Mouse (Mus musculus): ENCODE measurements around the gene Lrp1.

The Lrp1 gene

DNA sequence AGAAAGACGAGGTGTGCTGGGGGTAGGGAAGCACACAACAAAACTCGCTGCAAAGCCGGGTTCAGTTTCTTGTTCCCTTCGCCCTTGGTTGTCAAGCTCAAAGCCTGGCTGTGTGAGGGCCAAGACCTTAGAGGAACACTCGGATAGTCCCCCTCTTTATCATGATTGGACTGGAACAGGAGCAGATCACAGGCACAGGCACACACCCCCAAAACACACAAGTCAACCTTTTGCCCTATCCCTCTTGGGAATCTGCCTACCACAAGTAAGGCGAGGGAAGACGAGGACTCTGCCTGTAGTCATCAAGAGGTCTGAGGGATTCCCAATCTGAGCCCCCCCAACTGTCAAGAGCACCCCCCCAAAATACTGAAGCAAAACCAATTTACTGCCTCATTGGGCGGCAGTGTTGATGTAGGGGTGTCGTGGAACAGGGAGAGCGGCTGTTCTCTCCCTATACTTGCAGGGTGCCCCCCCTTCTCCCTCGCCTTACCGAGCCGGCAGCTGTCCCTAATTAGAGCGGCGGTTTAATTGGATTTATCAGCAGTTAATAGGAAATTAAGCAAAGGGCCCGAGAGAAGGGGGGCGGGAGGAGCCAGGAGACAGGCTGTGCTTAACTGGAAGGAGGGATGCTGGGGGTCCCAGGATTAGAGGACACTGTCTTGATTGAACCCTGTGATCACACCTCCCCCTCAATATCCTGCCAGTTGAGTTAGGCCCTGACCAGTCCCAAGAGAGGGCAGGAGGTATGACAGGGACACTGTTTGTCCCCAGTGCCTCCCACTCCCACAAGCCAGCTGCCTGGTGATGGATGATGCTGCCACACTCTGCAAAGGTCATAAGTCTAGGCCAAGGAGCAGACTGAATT lies 110.9 kb downstream of the Lrp1 start:
- in situ Hi-C loops (cut with MboI, MseI): loop anchor here (5.0 to 10.0 kb wide), 2 partner anchors 32 to 575 kb away; partner anchors contain the start of gene Atp5b

DNA sequence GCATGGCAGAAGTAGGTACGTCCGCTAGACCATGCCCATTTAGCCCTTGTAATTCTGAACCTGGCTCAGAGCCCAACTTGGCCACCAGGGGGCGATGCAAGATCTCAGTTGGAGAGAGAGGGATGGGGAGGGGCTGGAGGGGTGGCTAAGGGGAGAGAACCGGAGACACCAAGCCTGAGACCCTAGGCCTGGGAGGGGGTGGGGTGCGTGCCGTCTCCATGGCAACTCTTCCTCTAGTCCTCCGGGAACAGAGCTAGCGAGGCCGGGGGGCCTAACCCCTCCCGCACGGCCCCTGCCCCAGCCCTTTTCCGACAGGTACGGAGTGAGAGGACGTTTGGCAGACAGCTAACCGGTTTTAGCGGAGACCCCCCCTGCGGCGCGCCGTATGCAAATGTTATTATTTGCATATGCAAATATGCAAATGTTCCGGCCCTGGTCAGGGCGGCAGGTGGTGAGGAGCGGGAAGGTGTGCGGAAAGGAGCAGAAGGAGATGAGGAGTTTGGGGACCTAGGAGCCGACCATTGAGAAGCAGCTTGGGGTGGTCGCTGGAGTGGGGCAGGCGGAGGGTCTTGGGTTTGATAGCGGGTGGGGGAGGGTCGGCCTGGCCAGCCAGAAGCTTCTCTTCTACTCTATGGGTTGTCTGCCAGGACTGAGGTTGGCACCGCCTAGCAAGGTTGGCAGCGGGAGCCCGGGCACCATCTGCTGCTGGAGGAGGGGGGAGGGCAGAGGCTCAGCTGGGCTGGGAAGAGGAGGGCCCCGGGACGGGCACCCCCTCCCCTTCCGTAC lies 111.7 kb downstream of the Lrp1 start:
- in situ Hi-C loops (cut with MboI, MseI): loop anchor here (5.0 kb wide), 1 partner anchor 33 kb away; no protein-coding TSS in a partner anchor

DNA sequence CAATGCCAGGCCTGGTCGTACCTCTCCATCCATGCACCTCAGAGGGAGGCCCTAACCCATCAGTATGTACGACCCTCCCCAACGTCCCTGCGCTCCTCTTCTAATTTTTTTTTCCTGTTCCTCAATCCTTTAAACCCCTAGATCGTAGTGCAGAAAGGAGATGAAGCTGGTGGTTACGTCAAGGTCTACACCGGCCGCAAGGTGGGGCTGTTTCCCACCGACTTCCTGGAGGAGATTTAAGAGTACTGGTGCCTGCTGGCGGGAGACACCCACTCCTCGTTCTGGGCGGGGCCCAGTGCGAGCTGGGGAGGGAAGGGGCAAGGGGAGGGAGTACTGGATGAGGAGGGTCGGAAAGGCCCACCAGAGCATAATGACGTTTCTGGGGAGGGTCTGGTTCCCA lies 112.7 kb downstream of the Lrp1 start:
- in situ Hi-C loops (cut with MboI, MseI): loop anchor here (5.0 kb wide), 1 partner anchor 34 kb away; no protein-coding TSS in a partner anchor

DNA sequence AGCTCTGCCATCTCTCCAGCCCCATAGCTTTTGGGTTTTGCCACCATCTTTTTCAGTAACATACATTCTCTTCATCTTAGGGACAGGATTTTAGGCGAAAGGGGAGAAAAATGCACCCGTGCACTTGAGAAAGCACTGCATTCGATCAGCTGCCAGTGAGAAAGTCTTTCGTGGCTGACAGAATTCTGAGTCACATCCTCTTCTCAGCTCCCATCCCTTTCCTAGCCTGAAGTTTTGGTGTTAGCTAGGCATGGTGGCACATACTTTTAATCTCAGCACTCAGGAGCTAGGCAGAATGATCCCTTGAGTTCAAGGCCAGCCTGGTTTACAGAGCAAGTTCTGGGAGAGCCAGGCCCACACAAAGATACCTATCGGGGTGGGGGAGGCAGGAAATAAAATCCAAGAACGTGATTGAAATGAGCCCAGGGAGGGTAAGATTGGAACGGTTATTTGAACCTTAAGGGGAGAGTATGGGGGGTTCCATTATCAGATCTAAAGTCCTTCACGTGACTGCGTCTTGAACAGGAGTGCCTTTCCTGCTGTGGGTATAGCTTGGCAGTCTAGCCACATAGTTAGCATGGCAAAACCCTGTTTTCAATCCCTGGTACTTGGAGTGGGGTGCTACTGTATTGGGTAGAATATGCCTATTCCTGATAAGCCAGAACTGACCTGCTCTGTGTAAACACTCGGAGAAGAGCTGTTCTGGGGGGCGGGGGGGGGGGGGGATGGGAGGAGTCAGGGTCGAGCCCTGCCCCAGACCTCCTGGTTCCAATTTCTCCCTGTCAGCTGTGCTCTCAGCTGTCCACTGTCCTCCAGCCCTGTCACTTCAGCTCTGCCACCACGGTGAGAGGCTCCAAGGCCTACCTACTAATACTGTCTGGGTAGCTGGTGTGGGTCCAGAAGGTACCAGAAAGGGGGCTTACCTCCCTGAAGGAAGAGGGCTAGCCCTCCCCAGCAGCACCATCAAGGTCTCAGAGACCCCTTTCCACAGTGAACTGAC lies 119.8 kb downstream of the Lrp1 start, which contains the start of gene Stac3:
TSS of gene Stac3 (plus strand) at position 793 of the 1,000 bp plus-strand sequence.
- in situ Hi-C loops (cut with MboI, MseI): no loop called here

DNA sequence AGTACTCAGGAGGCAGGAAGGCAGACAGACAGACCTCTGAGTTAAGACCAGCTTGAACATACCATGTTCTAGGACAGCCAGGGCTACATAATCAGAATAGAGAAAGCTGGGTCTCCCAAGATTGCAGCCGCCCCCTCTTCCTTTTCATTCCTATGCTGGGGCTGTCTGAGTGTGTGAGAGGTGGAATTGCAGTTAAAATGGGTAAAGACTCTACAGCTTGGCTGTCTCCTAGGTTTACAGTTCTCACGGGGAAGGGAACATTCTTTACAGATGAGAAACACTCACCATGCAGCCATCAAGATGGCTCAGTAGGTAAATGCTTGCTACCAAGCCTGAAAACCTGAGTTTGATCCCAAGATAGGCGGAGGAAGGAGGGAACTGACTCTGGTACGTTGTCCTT lies 120.9 kb downstream of the Lrp1 start:
- in situ Hi-C loops (cut with MboI, MseI): no loop called here

DNA sequence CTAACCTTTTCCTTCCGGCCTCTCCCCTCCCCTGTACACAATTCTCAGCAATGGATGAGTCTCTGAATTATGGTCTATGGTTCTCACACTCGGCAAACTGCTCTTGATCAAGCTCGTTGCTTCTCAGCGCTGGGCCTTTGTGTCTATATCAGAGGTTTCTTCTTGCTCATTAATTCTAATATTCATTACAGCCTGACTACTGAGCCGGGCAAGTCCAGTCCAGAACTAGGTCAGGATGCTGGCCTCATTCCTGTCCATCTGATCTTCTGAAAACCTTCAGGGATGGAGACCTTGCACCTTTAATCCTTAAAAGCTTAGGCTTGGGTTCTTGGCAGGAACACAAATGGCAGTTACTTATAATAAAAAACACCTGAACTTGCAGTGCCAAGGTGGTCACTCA lies 121.4 kb downstream of the Lrp1 start:
- in situ Hi-C loops (cut with MboI, MseI): no loop called here

DNA sequence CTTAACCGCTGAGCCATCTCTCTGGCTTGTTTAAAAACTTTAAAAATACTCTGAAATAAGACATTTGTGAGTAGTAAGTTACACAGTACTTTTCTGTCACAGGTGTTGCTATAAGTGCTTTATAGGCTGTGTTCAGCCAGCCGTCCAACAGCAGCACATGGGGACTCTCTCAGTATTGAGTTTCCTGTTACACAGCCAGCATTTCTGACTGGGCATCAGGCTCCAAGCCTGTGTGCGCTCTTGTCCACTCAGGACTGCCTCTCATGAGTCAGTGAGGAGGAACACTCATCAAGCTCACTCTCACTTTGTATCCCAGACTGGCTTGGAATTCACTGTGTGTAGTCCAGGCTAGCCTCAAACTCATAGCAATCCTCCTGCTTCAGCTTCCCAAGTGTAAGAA lies 124.8 kb downstream of the Lrp1 start:
- in situ Hi-C loops (cut with MboI, MseI): no loop called here

DNA sequence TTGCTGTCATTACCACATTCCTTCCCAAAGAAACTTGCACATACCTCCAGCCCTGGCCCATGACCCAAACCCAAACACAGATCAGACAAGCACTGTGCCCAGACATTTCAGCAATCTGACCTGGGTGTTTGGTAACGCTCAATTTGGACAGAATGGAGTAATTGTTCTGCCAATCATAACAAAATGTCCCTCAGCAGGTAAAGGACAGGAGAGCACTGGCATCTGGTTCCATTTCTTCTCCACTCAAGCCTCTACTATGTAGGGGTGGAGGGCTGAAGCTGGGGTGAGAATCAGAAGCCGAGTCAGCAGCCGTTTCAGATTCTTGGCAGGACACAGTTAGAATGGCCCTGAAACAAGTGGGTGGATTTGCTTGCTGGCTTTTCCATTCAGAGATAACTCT lies 128.8 kb downstream of the Lrp1 start:
- in situ Hi-C loops (cut with MboI, MseI): no loop called here

DNA sequence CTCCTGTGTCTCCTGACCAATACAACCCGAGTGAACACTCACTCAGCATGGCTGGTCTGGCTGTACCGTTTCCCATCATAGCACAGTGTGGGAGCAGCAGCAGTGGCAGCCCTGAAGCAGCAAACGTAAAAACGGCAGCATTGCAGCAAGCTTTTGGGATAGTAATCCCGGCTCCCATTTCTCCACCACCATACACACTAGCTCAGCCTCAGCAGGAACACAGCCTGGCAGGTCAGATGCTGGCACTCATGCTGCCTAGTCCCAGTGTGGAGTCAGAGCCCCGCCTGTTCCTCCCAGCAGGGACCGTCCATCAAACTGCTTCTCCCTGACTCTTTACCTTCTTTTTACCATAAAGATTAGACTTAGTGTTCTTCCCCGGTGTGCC lies 129.8 kb downstream of the Lrp1 start:
- in situ Hi-C loops (cut with MboI, MseI): no loop called here

DNA sequence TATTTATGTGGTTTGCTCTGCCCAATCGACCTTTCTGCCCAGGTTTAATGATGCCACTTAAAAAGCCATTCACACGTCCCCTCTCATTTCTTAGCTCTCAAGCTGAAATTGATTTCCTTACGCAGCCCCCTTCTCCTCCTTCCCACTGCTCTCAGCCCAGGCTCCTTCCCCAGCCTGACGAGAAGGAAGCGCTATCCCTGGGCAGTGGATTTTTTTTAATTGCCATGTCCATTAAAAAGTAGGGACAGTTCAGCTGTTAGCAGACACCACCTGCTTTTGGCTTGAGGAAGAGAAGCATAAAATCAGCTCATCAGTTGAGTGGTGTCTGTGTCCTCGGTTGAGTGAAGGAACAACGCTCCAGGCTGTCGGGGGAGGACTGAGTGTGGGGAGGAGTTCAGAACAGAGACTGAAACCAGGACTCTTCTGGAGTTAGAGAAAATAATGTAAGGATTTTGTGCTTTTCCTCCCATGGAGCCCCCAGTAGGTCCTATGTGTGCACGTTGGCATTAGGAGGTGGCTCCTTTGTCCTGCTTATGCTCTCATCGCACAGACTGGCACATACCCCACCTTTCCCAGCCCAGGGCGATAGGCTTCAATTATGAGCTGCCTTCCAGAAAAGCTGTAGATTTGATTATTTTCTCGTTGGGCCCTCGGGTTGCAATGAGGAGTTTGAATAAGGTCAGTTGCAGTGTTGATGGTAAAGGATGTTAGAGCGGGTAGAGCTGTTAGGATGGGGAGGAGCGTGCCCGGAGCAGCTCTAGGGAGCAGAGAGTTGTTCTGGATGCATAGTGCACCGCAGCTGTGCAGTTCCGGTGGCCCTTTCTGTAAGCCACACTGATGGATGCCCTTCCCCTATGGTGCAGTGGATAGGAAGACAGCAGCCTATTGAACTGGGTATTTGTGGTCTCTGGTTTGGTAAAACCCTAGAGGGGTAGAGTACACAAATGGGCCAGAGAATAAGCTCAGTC lies 130.5 kb downstream of the Lrp1 start:
- in situ Hi-C loops (cut with MboI, MseI): no loop called here

DNA sequence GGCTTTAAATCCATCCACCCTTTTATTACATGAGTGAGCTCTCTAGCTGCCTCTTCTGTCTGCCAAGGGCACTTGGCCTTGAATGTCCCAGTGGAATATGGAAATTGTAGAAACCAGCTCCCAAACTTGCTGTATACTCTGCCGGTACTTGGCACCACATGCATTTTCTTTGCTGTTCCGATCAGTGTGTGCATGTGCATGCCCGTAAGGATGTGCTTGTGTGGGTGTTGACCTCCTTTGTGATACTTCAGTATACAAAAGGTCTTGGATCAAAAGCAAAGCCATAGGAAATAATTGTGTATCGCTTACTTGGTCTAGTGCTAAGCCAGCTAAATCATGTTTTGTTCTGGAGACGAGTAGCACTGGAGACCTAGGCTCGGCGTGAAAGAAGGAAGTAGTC lies 132.1 kb downstream of the Lrp1 start:
- in situ Hi-C loops (cut with MboI, MseI): no loop called here

All from T-helper 1 cell (primary cell).